Mouse (Mus musculus): ENCODE measurements around the gene Nars2. TPM values are rescaled to one million over a fixed set of nuclear protein-coding genes. Genes with fewer than 3 reads are reported as not detected.

Nars2 gene
- total RNA-seq (2021) = 1 to 10 TPM; 8.9 to 9.8 TPM
- long read RNA-seq, experiment 1, transcript Nars2-201 (14 exons, 3,778 nt) = major isoform, 9 of 14 reads
- long read RNA-seq, experiment 1, partial matches to known transcripts = 0 of 14 reads
- long read RNA-seq, experiment 1, other reads (novel, unspliced or antisense) = 5 of 14 reads
- long read RNA-seq, experiment 2, transcript Nars2-201 (14 exons, 3,778 nt) = major isoform, 10 of 14 reads
- long read RNA-seq, experiment 2, partial matches to known transcripts = 0 of 14 reads
- long read RNA-seq, experiment 2, other reads (novel, unspliced or antisense) = 4 of 14 reads

GRCm38 (mm10) chr7:96951281-96952051, at the start of gene Nars2:
Gene Nars2, plus strand, starts transcription at chr7:96951505.
- DNase-seq = peak; percentile 93
- Histone ChIP-seq H3K27ac (peak within 1 kb of the TSS; percentile 98), H3K4me3 (peak within 1 kb of the TSS; percentile 72)
- intact Hi-C loops (cut with DNase I) = no loop called here
- peak; percentile 44 for TF ChIP-seq CTCF (IDR thresholded peaks at IDR 0.05)

- no peak for DNase-seq
- no peak for TF ChIP-seq CTCF (IDR thresholded peaks at IDR 0.05)
- no peak overlapping the region for H3K4me3 ChIP-seq
- H3K27ac ChIP-seq = no peak overlapping the region
- intact Hi-C loops (cut with DNase I) = no loop called here
Observed at GRCm38 (mm10) chr7:96902183-96902582, 49.1 kb upstream of the Nars2 start.

GRCm38 (mm10) chr7:96903088-96903985, 48.0 kb upstream of the Nars2 start:
- DNase-seq = no peak
- Histone ChIP-seq H3K27ac (no peak overlapping the region), H3K4me3 (no peak overlapping the region)
- intact Hi-C loops (cut with DNase I) = no loop called here
- no peak for TF ChIP-seq CTCF (IDR thresholded peaks at IDR 0.05)

- intact Hi-C loops (cut with DNase I) = no loop called here
- no peak overlapping the region for H3K4me3 ChIP-seq
- no peak overlapping the region for H3K27ac ChIP-seq
- DNase-seq = no peak
- TF ChIP-seq CTCF (IDR thresholded peaks at IDR 0.05) = no peak
Observed at GRCm38 (mm10) chr7:96904442-96904841, 46.9 kb upstream of the Nars2 start.

GRCm38 (mm10) chr7:96904936-96905335, 46.4 kb upstream of the Nars2 start:
- intact Hi-C loops (cut with DNase I) = no loop called here
- TF ChIP-seq CTCF (IDR thresholded peaks at IDR 0.05) = no peak
- no peak for DNase-seq
- Histone ChIP-seq H3K4me3 (no peak overlapping the region), H3K27ac (no peak overlapping the region)

- intact Hi-C loops (cut with DNase I) = no loop called here
- DNase-seq = no peak
- TF ChIP-seq CTCF (IDR thresholded peaks at IDR 0.05) = no peak
Observed at GRCm38 (mm10) chr7:96905422-96905821, 45.9 kb upstream of the Nars2 start.

GRCm38 (mm10) chr7:96906216-96906615, 45.1 kb upstream of the Nars2 start:
- DNase-seq = no peak

More at GRCm38 (mm10) chr7:96905422-96905821, 45.9 kb upstream of the Nars2 start:
- Histone ChIP-seq H3K4me3 (no peak overlapping the region), H3K27ac (no peak overlapping the region)

GRCm38 (mm10) chr7:96907971-96908680, 43.2 kb upstream of the Nars2 start:
- DNase-seq = no peak
- intact Hi-C loops (cut with DNase I) = no loop called here
- H3K4me3 ChIP-seq = no peak overlapping the region
- no peak overlapping the region for H3K27ac ChIP-seq
- TF ChIP-seq CTCF (IDR thresholded peaks at IDR 0.05) = no peak

More at GRCm38 (mm10) chr7:96906216-96906615, 45.1 kb upstream of the Nars2 start:
- no peak for TF ChIP-seq CTCF (IDR thresholded peaks at IDR 0.05)
- Histone ChIP-seq H3K27ac (no peak overlapping the region), H3K4me3 (no peak overlapping the region)
- intact Hi-C loops (cut with DNase I) = no loop called here

- Histone ChIP-seq H3K4me3 (no peak overlapping the region), H3K27ac (no peak overlapping the region)
- no peak for TF ChIP-seq CTCF (IDR thresholded peaks at IDR 0.05)
- intact Hi-C loops (cut with DNase I) = loop anchor here (10.0 kb wide), 2 partner anchors 765 to 1415 kb away; no protein-coding TSS in a partner anchor
- DNase-seq = no peak
Observed at GRCm38 (mm10) chr7:96909856-96910255, 41.4 kb upstream of the Nars2 start.

GRCm38 (mm10) chr7:96910310-96910960, 40.9 kb upstream of the Nars2 start:
- no peak for DNase-seq
- intact Hi-C loops (cut with DNase I) = loop anchor here (10.0 kb wide), 2 partner anchors 766 to 1416 kb away; no protein-coding TSS in a partner anchor

GRCm38 (mm10) chr7:96914031-96914430, 37.3 kb upstream of the Nars2 start:
- TF ChIP-seq CTCF (IDR thresholded peaks at IDR 0.05) = peak; percentile 81
- intact Hi-C loops (cut with DNase I) = loop anchor here (2.0 to 10.0 kb wide), 3 partner anchors 135 to 1419 kb away; no protein-coding TSS in a partner anchor
- DNase-seq = peak; percentile 83
- Histone ChIP-seq H3K27ac (no peak overlapping the region), H3K4me3 (no peak overlapping the region)

More at GRCm38 (mm10) chr7:96910310-96910960, 40.9 kb upstream of the Nars2 start:
- no peak overlapping the region for H3K27ac ChIP-seq
- H3K4me3 ChIP-seq = no peak overlapping the region
- no peak for TF ChIP-seq CTCF (IDR thresholded peaks at IDR 0.05)

Measured in gastrocnemius, adult 2 months (tissue).